Mouse (Mus musculus): ENCODE results near the gene Ttc39a. TPM values are rescaled to one million over a fixed set of nuclear protein-coding genes. Genes with fewer than 3 reads are reported as not detected.
"Not testable (repeated sequence)": the region's sequence is repeated elsewhere in the genome, so short reads cannot be mapped to it uniquely, and the experiment has no call there.

The Ttc39a gene
- 0.74 and 1.4 TPM in 2 replicates for polyA plus RNA-seq (2015; fragmentation: Nextera tagmentation; extraction: Ambion mirVana)

DNA sequence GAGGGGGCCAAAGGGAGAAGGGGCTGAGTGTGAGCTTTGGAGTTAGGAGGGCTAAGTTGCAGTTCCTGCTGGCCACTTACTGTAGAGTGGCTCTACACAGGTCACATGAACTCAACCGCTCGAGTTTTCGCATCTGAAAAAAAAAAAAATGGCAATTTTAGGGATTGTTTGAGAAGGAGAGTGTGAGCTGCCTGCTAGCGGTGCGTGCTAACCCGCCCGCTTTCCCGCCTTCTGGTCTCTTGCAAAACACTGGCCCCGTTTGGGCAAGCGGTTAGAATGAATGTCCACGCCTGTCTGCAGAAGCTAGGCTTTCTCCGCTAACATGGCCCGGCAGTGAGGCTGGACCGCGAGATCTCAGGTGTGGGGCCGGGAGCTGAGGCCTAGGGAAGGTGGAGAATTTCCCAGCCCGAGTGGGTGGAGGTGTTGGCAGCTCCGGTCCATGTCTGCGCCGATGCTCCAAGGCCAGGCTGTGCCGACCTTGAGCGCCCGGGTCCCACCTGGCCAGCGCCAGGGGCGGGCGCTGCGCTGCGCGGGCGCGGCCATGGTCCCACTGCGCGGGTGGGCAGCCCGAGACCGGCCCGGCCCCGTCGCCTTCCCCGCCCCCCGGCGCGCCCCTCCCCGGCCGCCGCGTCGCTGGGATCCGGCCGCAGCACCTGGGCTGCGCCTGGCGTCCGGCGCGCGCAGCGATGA is at the start of gene Ttc39a:
Gene Ttc39a (plus strand): TSS at position 138 of the 690 bp plus-strand sequence.
- peaks cover 7% of the 10 kb centered on the region for H3K27me3 ChIP-seq
- peak within 1 kb of the TSS; percentile 78 for H3K9ac ChIP-seq
- 1% methylated on average over 51 of the region's 56 CpGs for WGBS
- peak within 1 kb of the TSS; percentile 51 for H3K4me3 ChIP-seq
- peak within 1 kb of the TSS; percentile 75 for H3K4me2 ChIP-seq
- H3K27ac ChIP-seq (replicated peaks) = peak within 1 kb of the TSS; percentile 46; the same call in 1 of the 2 replicates
- H3K36me3 ChIP-seq = no peaks in the 10 kb centered on the region
- peak; percentile 45 for ATAC-seq (ENCODE audit: low read depth)
- H3K9me3 ChIP-seq = no peaks in the 10 kb centered on the region
- H3K4me1 ChIP-seq (replicated peaks) = peaks cover 15% of the 10 kb centered on the region

DNA sequence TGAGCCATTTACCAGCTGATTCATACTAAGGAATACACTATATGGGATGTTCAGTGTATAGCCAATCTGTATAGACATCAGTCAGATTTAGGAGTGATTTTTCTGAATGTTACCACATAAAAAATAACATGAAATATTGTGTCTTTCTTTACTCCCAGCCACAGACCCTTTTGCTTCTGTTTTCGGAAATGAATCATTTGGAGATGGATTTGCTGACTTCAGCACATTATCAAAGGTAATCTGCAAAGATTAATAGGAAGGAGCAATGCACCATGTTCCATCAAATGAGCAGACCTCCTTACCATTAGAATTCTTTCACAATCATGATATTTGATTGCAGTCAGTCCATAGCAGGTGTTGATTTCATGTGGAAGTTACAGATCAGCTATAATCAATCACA is 28.3 kb upstream of the Ttc39a start:
- peaks cover 75% of the 10 kb centered on the region for H3K36me3 ChIP-seq

DNA sequence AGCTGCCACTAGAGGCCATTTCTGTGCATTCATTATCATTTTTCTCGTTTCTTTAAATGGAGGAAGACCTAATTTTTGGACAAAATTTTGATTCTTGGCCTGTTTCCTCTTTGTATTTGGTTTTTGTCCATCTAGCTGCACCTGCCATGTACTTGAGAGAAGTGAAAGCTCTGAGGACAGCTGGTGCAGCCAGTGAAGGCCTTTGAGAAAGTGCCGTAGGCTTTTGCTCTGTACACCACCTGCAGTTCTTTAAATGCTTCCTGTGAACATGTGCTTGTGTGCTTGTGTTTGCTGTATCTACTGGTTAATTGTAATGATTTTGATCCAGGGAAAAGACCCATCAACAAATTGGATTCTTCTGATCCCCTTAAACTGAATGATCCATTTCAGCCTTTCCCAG is 24.0 kb upstream of the Ttc39a start:
- Histone ChIP-seq H3K4me1 (replicated peaks) (no peaks in the 10 kb centered on the region), H3K9me3 (no peaks in the 10 kb centered on the region), H3K27me3 (no peaks in the 10 kb centered on the region), H3K4me3 (no peak overlapping the region), H3K36me3 (peaks cover 49% of the 10 kb centered on the region), H3K4me2 (no peak overlapping the region), H3K9ac (no peak overlapping the region), H3K27ac (replicated peaks) (no peak overlapping the region)
- no peak for ATAC-seq (ENCODE audit: low read depth)
- 71% methylated on average over 2 of the region's 2 CpGs for WGBS

More for the DNA sequence above, 28.3 kb upstream of the Ttc39a start:
- ATAC-seq (ENCODE audit: low read depth) = no peak
- WGBS = 93% methylated on average over 1 of the region's 1 CpGs
- Histone ChIP-seq H3K9me3 (no peaks in the 10 kb centered on the region), H3K27ac (replicated peaks) (no peak overlapping the region), H3K4me2 (no peak overlapping the region), H3K4me1 (replicated peaks) (no peaks in the 10 kb centered on the region), H3K4me3 (no peak overlapping the region), H3K27me3 (no peaks in the 10 kb centered on the region), H3K9ac (no peak overlapping the region)

DNA sequence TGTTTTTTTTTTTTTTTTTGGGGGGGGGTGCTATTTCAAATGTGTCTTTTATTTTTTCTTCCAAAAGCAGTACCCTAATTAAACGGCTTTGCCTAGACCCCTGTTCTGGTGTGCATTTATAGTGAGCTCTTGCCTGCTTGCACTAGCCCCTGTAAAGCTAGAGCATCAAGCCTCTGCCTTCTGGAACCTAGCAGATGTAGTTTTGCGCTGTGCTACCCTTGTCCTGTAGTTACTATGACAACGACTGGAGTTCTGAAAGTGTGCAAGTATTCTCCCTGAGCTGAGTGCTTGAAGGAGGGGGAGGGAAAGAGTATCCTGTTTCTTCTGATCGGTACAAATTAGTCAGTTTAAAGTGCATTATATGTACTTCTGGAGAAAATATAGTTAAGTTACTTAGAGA is 20.8 kb upstream of the Ttc39a start:
- H3K4me3 ChIP-seq = no peak overlapping the region
- ATAC-seq (ENCODE audit: low read depth) = peak; percentile 67; the same call in 1 of the 2 replicates
- 32% methylated on average over 4 of the region's 4 CpGs for WGBS
- H3K9me3 ChIP-seq = no peaks in the 10 kb centered on the region
- H3K36me3 ChIP-seq = peaks cover 40% of the 10 kb centered on the region
- H3K27me3 ChIP-seq = no peaks in the 10 kb centered on the region
- H3K4me2 ChIP-seq = no peak overlapping the region
- H3K9ac ChIP-seq = no peak overlapping the region
- H3K27ac ChIP-seq (replicated peaks) = no peak overlapping the region
- no peaks in the 10 kb centered on the region for H3K4me1 ChIP-seq (replicated peaks)

DNA sequence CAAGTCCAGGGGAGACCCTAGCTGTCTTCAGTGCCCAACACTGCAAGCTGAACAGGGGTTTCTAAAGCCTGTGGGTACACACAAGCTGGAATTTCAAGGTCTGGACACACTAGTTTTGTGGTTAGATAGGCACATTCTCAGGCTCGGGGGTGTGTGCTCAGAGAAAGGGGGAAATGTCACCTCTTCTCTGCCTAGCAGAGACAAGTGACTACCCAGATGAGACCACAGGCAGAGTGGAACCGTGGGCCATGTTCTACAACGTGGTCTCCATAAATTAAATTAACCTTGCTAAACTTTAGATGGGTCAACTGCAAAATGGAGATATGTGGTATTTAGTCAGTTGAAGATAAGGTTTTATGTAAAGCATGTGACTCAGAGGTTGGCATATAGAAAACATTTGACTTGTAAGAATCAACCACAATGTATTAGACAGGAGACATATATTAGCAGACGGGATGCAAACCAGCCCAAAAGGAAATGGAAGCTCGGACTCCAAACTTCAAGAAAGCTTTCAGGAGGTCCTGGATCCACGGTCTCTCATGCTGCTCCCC is 13.1 kb upstream of the Ttc39a start:
- Histone ChIP-seq H3K36me3 (peaks cover 14% of the 10 kb centered on the region; the same call in 1 of the 2 replicates), H3K9me3 (no peaks in the 10 kb centered on the region), H3K4me1 (replicated peaks) (peaks cover 6% of the 10 kb centered on the region; the same call in 1 of the 2 replicates), H3K27me3 (no peaks in the 10 kb centered on the region), H3K27ac (replicated peaks) (no peak overlapping the region), H3K4me2 (no peak overlapping the region), H3K4me3 (no peak overlapping the region), H3K9ac (no peak overlapping the region)
- WGBS = 83% methylated on average over 6 of the region's 6 CpGs
- ATAC-seq (ENCODE audit: low read depth) = no peak

DNA sequence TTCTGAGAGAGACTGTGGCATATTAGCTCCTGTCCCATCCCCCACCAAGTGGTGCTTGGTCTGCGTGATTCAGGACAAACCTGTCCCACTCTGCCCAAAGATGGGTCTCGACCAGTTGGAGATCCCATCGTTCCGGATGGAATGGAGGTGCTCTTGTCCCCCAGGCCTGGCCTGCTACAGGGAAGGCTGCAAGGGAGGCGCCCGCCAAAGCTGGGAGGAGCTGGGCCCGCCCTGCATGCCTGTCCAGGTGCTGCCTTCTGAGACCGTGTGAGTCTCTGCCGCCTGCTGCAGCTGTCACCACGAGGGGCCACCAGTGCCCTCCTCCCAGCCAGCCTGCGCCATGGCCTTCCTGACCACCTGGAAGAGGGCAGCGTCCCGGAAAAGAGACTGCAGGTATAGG is 12.5 kb upstream of the Ttc39a start:
- 0 out of 2 replicates have a peak overlapping the region, but pooled peaks have one; percentile 43 for H3K9ac ChIP-seq
- peak overlapping the region; percentile 35 for H3K4me2 ChIP-seq
- no peak overlapping the region for H3K4me3 ChIP-seq
- no peaks in the 10 kb centered on the region for H3K27me3 ChIP-seq
- no peak overlapping the region for H3K27ac ChIP-seq (replicated peaks)
- 15% methylated on average over 13 of the region's 13 CpGs for WGBS
- no peak for ATAC-seq (ENCODE audit: low read depth)
- H3K9me3 ChIP-seq = no peaks in the 10 kb centered on the region
- H3K36me3 ChIP-seq = 0 out of 2 replicates have a peak, but pooled peaks cover 8% of the 10 kb centered on the region
- H3K4me1 ChIP-seq (replicated peaks) = peaks cover 6% of the 10 kb centered on the region; the same call in 1 of the 2 replicates

DNA sequence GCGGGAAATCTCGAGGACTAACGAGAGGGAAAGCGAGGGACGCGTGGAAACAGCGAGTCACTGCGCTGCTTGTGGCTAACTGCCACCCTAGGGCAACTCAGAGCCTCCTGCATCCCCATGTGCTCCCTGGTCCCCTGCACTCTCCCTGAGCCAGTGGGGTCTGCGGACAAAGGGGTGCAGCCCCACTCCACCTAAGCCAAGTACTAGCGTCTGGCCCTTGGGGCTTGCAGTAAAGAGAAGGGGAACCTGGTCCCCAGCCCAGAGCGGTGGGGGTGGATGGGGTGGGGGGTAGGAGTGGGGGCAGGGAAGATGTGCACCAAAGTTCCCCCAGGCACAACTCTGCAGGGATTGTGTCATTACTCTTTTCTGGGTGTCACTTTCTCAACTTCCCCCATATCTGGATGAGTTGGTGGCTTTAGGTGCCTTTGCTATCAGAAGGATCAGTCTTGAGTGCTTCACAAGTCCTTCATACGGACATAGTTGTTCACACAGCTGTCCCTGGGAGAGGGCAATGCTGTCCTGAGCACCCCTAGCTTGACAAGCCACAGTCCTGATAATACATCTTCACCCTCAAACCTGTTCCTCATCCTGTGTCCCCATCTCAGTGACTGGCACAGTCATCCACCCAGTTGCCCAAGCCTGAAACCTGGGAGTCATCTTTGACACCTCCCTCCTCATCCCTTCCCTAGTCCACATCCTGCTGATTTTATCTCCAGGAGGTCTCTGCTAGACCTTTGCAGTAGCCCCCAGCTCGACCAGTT is 11.9 kb upstream of the Ttc39a start:
- Histone ChIP-seq H3K4me3 (no peak overlapping the region), H3K27me3 (no peaks in the 10 kb centered on the region), H3K9me3 (no peaks in the 10 kb centered on the region), H3K27ac (replicated peaks) (no peak overlapping the region), H3K36me3 (0 out of 2 replicates have a peak, but pooled peaks cover 3% of the 10 kb centered on the region), H3K4me1 (replicated peaks) (peaks cover 6% of the 10 kb centered on the region; the same call in 1 of the 2 replicates), H3K4me2 (peak overlapping the region; percentile 35), H3K9ac (0 out of 2 replicates have a peak overlapping the region, but pooled peaks have one; percentile 43)
- 30% methylated on average over 13 of the region's 13 CpGs for WGBS
- ATAC-seq (ENCODE audit: low read depth) = peak; percentile 54; the same call in 1 of the 2 replicates

DNA sequence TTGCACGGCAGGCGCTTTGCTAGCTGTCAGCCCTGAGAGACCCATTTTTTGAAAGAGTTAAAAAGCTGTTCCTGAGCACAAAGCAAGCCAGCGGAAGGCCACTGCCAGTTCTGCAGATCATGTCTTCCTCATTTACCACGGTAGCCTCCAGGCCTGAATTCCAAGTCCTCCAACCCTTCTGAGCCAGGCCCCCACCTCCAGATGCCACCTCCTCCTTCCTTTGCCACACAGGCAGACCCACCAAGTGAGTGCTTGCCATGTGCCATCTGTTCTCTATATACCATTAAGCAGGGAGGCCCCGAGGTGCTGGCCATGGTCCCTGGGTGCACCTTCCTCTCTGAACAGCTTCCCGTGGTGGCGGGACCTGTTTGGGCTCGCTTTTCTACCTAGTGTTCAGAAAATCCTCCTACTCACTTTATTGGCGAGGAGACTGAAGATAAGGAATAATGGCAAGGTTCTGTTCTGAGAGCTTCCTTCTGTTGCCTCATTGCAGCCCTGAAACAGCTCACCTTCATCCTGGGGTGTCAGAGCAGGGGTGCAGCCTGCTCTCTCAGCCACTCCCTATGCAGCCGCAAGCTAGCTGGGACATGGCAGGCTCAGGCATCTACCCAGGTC is 6.0 kb upstream of the Ttc39a start:
- Histone ChIP-seq H3K4me2 (no peak overlapping the region), H3K36me3 (no peaks in the 10 kb centered on the region), H3K4me1 (replicated peaks) (peaks cover 3% of the 10 kb centered on the region; the same call in 1 of the 2 replicates), H3K9me3 (no peaks in the 10 kb centered on the region), H3K9ac (no peak overlapping the region), H3K27ac (replicated peaks) (no peak overlapping the region), H3K4me3 (no peak overlapping the region), H3K27me3 (no peaks in the 10 kb centered on the region; the same call in 1 of the 2 replicates)
- WGBS = 79% methylated on average over 10 of the region's 10 CpGs
- ATAC-seq (ENCODE audit: low read depth) = no peak

DNA sequence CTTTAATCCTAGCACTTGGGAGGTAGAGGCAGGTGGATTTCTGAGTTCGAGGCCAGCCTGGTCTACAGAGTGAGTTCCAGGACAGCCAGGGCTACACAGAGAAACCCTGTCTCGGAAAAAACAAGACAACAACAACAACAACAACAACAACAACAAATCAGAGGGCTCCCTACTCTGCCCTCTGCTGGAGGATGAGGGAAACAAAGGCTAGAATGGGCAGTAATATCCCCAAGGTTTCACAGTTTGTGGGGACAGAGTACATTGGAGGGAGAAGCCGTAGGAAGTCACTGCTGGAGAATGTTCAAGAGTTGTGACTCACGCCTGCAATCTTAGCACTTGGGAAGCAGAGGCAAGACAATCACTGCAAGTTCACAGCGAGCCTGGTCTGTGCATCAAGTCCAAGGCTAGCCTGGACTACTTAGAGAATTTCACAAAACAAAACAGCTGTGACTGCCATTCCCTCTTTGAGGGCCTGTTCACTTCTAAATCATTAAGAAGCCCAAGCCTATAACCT is 5.2 kb upstream of the Ttc39a start:
- peaks cover 10% of the 10 kb centered on the region for H3K4me1 ChIP-seq (replicated peaks)
- 78% methylated on average over 5 of the region's 5 CpGs for WGBS
- H3K27ac ChIP-seq (replicated peaks) = no peak overlapping the region
- no peaks in the 10 kb centered on the region for H3K9me3 ChIP-seq
- H3K4me2 ChIP-seq = no peak overlapping the region
- no peaks in the 10 kb centered on the region; the same call in 1 of the 2 replicates for H3K27me3 ChIP-seq
- no peak overlapping the region for H3K9ac ChIP-seq
- no peak for ATAC-seq (ENCODE audit: low read depth)
- H3K36me3 ChIP-seq = no peaks in the 10 kb centered on the region
- no peak overlapping the region for H3K4me3 ChIP-seq

DNA sequence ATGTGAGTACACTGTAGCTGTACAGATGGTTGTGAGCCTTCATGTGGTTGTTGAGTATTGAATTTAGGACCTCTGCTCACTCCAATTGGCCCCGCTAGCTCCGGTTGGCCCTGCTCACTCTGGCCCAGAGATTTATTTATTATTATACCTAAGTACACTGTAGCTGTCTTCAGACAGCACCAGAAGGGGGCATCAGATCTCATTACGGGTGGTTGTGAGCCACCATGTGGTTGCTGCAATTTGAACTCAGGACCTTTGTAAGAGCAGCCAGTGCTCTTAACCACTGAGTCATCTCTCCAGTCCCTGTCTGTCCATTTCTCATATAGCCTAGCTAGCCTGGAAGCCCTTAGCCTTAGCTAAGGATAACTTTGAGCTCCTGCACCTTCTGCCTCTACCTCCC is 1.5 kb upstream of the Ttc39a start:
- H3K36me3 ChIP-seq; H3K9me3 ChIP-seq; H3K4me2 ChIP-seq; ATAC-seq (ENCODE audit: low read depth); H3K9ac ChIP-seq; H3K27ac ChIP-seq (replicated peaks); H3K27me3 ChIP-seq; H3K4me3 ChIP-seq: not testable (repeated sequence)
- peaks cover 15% of the 10 kb centered on the region for H3K4me1 ChIP-seq (replicated peaks)
- WGBS = 95% methylated on average over 3 of the region's 3 CpGs

DNA sequence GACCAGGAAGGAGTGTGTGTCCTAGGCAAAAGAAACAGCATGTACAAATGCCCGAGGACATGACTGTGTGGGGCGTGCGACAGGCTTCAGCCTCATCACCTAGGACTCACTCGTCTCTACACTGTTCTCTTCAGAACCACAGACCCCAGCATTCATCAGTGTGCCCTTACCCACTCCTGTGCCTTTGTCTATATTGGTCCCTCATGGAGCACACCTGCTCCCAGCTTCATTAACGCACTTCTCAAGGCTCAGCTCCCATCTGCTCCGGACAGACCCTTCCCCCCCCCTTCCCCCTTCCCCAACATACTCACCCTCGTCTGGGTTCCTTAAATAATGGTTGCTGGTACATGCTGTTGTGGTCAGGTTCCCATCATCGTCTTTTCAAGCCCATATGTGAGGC is 1.0 kb upstream of the Ttc39a start:
- peak overlapping the region; percentile 46; the same call in 1 of the 2 replicates for H3K27ac ChIP-seq (replicated peaks)
- peaks cover 7% of the 10 kb centered on the region for H3K27me3 ChIP-seq
- H3K4me2 ChIP-seq = peak overlapping the region; percentile 75; the same call in 1 of the 2 replicates
- no peaks in the 10 kb centered on the region for H3K9me3 ChIP-seq
- no peak overlapping the region for H3K4me3 ChIP-seq
- 44% methylated on average over 8 of the region's 8 CpGs for WGBS
- peaks cover 15% of the 10 kb centered on the region for H3K4me1 ChIP-seq (replicated peaks)
- no peaks in the 10 kb centered on the region for H3K36me3 ChIP-seq
- H3K9ac ChIP-seq = no peak overlapping the region
- ATAC-seq (ENCODE audit: low read depth) = no peak
